Mouse (Mus musculus) layer of hippocampus, adult 9-11 months (tissue): ENCODE measurements around the gene Mink1.

Experiments used
- DNase-seq: peaks from one replicate; pipeline ENCODE4 v3.0.0; 2022

Gene Mink1

DNA sequence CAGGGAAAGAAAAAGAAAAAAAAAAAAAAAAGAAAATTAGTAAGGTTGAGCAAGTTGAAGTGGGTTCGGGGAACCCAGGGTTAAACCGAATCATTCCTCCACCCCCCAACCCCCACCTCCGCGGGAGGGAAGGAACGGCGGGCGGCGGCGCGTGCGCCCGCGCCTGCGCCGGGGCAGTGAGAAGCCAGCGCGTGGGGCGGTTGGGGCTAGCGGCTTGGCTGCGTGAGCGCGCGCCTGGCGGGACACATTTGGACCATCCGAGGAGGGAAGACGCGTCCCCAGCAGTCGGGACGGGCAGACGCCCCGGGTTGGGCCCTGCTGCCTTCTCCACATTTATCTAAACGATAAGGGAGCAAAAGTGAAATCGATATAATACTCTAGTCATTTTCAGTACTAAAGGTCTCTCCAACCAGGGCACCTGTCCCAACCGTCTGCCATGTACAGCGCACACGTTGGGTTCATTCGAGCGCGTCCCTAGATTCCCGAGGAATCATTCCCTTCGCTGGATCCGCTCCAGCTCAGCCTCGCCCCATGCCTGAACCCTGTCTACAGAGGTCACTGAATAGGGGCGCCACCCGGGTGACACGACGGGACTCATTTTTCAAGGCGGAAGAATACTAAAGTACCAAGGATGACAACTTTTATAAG lies 92.4 kb downstream of the Mink1 start:
- DNase-seq, result peak; percentile 68

DNA sequence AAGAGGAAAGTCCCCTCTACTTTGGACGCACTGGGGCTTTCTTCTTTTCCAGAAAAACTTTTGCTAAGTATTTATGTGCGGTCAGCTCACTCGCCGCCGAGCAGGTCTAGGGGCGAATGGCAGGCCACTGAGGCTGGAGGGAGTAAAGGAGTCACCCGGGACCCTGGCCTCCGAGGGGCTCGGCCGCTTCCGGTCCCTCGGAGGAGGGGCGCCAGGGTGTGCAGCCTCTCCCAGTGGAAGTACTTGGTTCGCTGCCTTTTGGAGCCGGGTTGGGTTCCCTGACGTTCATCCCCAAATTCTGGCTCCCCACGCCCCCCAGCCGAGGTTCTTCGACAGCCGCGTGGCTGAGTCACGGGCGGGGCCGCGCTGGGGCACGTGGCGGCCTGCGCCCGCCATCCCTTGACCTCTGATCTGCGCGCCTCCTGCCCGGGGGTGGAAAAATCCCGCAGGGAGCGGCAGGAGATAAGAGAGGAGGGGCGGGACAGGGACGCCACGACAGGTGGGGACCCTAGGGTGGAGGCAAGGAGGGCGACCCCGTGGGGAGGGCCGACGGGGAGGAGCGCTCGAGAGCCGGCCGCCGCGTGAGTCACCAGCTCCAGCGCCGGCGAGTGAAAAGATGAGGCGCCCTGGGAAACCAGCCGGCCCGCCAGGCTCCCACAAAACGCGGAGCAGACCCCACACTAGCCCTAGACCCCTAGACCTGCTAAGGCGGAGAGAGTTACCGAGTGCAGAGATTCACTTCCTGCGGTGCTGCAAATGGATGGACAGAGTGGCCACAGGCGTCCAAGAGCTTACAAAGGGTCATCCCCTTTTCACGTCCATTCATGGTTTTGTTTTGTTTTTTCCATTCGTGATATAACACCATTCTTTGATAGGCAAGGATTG lies 93.1 kb downstream of the Mink1 start:
- DNase-seq, result no peak

DNA sequence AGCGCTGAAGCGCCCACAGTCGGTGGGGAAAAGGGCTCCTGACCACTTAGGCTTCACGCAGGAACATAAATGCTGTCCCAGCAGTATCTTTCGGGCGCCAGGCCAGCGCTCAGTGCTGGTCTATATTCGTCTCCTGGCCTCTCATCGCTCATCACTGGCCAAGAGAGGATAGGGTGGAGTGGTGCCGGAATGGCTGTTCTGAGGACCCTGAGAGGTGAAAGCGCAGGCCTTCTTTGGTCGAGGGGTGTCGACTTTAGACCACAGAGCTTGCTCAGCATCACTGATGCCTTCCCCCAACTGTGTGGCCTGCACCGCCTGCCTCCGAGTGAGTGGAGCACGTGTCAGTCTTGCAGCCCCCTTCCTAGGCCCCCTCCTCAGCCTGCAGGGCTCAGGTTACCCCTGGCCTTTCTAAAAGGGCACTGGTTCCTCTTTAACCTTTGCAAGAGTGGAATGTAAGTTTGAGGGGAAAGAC lies 93.8 kb downstream of the Mink1 start:
- DNase-seq, result no peak

DNA sequence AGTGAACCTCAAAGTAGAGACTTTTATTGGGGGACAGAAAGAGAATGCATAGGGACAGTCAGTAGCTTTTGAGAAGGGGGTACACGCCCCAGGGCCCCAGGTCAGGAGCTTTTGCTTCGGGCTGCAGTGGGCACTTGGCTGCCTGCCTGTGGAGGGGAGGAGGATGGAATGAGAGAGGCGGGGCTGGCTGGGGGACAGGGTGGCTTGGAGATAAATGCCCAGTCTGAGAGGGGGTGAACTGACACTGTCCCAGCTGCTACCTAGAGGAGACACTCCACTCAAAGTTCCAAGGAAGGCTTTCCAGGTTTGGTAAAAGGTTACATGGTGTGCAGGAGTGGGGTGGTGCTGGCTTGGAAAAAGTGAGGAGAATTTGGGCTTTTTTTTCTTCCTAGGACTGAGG lies 94.3 kb downstream of the Mink1 start, which contains the start of gene Eno3:
TSS of gene Eno3 (plus strand) at position 239 of the 400 bp plus-strand sequence.
- DNase-seq, result no peak

DNA sequence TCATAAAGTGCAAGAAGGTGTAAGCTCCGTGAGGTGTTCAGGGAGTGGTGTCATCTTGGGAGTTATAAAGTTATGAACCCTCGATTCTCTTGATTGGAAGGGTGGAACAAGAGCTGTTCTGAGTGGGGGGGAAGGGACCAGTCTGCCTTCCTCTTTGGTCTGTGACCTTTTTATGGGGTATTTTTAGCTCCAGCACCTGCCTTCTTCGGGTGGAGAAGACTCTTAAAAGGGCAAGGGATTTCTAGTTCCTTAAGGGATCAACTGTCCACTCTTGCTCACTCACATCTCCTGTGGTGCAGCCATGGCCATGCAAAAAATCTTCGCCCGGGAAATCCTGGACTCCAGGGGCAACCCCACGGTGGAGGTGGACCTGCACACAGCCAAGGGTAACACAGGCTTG lies 94.9 kb downstream of the Mink1 start:
- DNase-seq, result no peak

DNA sequence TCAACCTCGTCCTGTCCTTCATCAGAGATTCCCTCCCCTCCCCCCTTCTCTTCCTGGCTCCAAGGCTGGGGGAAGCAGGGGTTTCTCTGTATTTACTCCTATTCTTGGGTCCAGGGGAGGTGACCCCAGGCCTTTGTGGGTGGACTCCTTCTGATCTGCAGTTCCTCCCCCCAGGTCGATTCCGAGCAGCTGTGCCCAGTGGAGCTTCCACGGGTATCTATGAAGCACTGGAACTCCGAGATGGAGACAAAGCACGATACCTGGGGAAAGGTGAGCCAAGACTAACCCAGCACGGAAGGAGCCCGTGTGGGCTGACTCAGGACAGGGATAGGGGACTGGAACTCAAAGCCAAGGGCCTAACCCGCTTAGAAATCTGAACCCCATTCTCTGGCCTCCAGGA lies 95.3 kb downstream of the Mink1 start:
- DNase-seq, result no peak

GRCm38 (mm10) chr11:70658521-70658920 lies 95.8 kb downstream of the Mink1 start:
- no peak for DNase-seq

DNA sequence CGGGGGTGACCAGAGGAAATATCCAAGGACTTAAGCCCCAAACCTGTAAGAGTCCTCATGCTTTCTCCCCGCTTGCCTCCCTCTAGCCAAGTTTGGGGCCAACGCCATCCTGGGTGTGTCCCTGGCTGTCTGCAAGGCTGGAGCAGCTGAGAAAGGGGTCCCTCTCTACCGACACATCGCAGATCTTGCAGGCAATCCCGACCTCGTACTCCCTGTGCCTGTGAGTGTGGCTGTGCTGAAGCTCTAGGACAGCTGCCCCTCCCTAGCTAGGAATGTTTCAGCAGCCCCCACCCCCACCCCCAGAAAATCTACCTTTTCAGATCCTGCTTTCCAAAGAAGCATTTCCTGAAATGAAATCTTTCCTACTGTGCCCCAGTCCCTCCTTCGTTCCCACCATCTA lies 96.3 kb downstream of the Mink1 start:
- DNase-seq, result no peak

DNA sequence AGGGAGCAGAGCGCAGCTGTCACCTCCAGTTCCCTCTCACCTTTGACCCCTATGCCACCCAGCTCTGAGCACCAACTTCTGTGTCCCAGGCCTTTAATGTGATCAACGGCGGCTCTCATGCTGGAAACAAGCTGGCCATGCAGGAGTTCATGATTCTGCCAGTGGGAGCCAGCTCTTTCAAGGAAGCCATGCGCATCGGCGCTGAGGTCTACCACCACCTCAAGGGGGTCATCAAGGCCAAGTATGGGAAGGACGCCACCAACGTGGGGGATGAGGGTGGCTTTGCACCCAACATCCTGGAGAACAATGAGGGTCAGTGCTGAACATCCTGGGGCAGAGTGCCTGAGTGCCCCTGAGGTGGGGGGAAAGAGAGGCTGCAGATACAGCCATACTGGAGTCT lies 97.9 kb downstream of the Mink1 start:
- no peak for DNase-seq

- DNase-seq, result no peak
Measured at GRCm38 (mm10) chr11:70663101-70663500, 100.4 kb downstream of the Mink1 start.

DNA sequence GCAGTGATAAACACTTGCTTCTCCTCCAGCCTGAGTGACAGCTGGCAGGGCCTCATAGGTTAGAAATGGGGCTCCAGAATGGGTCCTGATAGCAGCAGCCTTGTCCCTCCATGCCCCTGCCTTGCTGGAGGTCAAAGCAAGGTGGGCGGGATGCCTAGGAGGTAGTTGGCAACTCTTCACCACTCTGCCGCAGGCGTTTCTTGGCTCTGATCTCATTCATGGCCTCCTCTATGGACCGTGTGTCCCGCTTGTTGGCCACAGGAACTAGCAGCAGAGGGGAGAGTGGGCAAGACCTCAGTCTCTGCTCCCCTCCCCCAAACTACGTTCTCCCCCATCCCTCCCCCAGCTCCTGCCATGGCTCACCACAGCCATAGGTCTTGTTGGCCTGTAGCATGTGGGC lies 101.3 kb downstream of the Mink1 start:
- no peak for DNase-seq
